Mouse (Mus musculus): Measurements from ENCODE around the gene Vmn1r125. TPM values are rescaled to one million over a fixed set of nuclear protein-coding genes. Genes with fewer than 3 reads are reported as not detected.
"Not testable (repeated sequence)": the region's sequence is repeated elsewhere in the genome, so short reads cannot be mapped to it uniquely, and the experiment has no call there.

The Vmn1r125 gene
- not detected in 2 replicates for polyA plus RNA-seq (2015; fragmentation: Nextera tagmentation; extraction: Ambion mirVana)

DNA sequence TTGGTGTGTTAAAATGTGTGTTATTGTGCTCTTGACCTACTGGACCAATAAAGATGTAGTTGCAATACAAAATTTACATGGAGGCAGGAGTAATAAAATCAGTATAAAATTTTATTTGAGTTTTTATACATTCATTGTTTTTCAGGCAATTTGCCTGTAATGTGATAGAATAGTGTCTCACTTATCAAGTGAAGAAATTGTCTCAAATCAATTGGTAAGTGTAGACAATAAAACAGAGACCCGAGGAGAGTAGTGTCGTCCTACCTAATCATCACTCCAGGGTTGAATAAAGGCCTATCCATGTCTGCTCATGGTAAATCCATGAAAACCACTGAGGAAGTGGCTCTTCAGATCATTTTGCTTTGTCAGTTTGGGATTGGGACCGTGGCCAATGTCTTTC lies at the start of gene Vmn1r125:
TSS of gene Vmn1r125 (plus strand) at position 301 of the 400 bp plus-strand sequence.
- H3K4me3 ChIP-seq; H3K27me3 ChIP-seq; H3K9ac ChIP-seq (replicated peaks); H3K4me1 ChIP-seq; H3K9me3 ChIP-seq; H3K4me2 ChIP-seq (replicated peaks); H3K27ac ChIP-seq (replicated peaks); ATAC-seq (replicated peaks); H3K36me3 ChIP-seq: not testable (repeated sequence)
- 68% methylated on average over 3 of the region's 3 CpGs for WGBS

DNA sequence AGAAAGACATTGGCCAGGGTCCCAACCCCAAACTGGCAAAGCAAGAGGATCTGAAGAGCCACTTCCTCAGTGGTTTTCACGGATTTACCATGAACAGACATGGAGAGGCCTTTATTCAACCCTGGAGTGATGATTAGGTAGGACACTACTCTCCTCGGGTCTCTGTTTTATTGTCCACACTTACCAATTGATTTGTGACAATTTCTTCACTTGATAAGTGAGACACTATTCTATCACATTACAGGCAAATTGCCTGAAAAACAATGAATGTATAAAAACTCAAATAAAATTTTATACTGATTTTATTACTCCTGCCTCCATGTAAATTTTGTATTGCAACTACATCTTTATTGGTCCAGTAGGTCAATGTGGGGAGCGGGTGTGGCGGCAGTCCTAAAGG lies 11.5 kb upstream of the Vmn1r125 start, which contains the start of gene Vmn1r124:
TSS of gene Vmn1r124 (minus strand) at position 101 of the 400 bp plus-strand sequence.
- not testable (repeated sequence) for ATAC-seq (replicated peaks); H3K4me3 ChIP-seq; H3K4me1 ChIP-seq; H3K36me3 ChIP-seq; H3K9ac ChIP-seq (replicated peaks); H3K27ac ChIP-seq (replicated peaks); H3K4me2 ChIP-seq (replicated peaks); H3K9me3 ChIP-seq; H3K27me3 ChIP-seq
- WGBS = 74% methylated on average over 4 of the region's 4 CpGs

DNA sequence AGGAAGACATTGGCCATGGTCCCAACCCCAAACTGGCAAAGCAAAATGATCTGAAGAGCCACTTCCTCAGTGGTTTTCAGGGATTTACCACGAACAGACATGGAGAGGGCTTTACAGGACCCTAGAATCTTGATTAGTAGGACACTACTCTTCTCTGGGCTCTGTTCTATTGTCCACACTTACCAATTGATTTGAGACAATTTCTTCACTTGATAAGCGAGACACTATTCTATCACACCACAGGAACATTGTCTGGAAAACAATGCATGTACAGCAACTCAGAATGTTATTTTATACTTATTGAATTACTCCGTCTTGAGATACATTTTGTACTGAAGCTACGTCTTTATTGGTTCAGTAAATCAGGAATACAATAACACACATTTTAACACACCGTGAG lies 29.4 kb downstream of the Vmn1r125 start, which contains the start of gene Vmn1r126:
TSS of gene Vmn1r126 (minus strand) at position 101 of the 400 bp plus-strand sequence.
- H3K9me3 ChIP-seq = not testable (repeated sequence)
- no CpG with 5 or more reads among the region's 5 CpGs for WGBS

DNA sequence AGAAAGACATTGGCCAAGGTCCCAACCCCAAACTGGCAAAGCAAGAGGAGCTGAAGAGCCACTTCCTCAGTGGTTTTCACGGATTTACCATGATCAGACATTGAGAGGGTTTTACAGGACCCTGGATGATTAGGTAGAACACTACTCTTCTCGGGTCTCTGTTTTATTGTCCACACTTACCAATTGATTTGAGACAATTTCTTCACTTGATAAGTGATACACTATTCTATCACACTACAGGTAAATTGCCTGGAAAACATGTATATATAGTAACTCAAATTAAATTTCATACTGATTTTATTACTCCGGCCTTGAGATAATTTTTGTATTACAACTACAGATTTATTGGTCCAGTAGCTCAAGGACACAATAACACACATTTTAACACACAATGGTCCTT lies 47.8 kb downstream of the Vmn1r125 start, which contains the start of gene Vmn1r127:
TSS of gene Vmn1r127 (minus strand) at position 101 of the 400 bp plus-strand sequence.
- not testable (repeated sequence) for ATAC-seq (replicated peaks); H3K9ac ChIP-seq (replicated peaks); H3K27ac ChIP-seq (replicated peaks); H3K4me2 ChIP-seq (replicated peaks); H3K27me3 ChIP-seq; H3K4me1 ChIP-seq; H3K4me3 ChIP-seq; H3K9me3 ChIP-seq; H3K36me3 ChIP-seq
- no CpG with 5 or more reads among the region's 3 CpGs for WGBS

More for the DNA sequence above, 29.4 kb downstream of the Vmn1r125 start, which contains the start of gene Vmn1r126:
- H3K4me1 ChIP-seq; H3K4me2 ChIP-seq (replicated peaks); H3K27me3 ChIP-seq; H3K9ac ChIP-seq (replicated peaks); H3K27ac ChIP-seq (replicated peaks); ATAC-seq (replicated peaks); H3K36me3 ChIP-seq; H3K4me3 ChIP-seq: not testable (repeated sequence)

Other genes with a start within 250 kb of the Vmn1r125 start
- not detected in 2 replicates for gene Vmn1r120, start 218.4 kb upstream of the Vmn1r125 start, polyA plus RNA-seq (2015; fragmentation: Nextera tagmentation; extraction: Ambion mirVana)
- gene Vmn1r121, start 173.7 kb upstream of the Vmn1r125 start, polyA plus RNA-seq (2015; fragmentation: Nextera tagmentation; extraction: Ambion mirVana) = not detected in 2 replicates
- not detected in 2 replicates for gene Vmn1r122, start 138.1 kb upstream of the Vmn1r125 start, polyA plus RNA-seq (2015; fragmentation: Nextera tagmentation; extraction: Ambion mirVana)
- not detected in 2 replicates for gene Vmn1r123, start 110.0 kb upstream of the Vmn1r125 start, polyA plus RNA-seq (2015; fragmentation: Nextera tagmentation; extraction: Ambion mirVana)
- not detected in 2 replicates for gene Gm5157, start 81.8 kb upstream of the Vmn1r125 start, polyA plus RNA-seq (2015; fragmentation: Nextera tagmentation; extraction: Ambion mirVana)
- gene Vmn1r124, start 11.6 kb upstream of the Vmn1r125 start, polyA plus RNA-seq (2015; fragmentation: Nextera tagmentation; extraction: Ambion mirVana) = not detected in 2 replicates
- gene Vmn1r126, start 29.3 kb downstream of the Vmn1r125 start, polyA plus RNA-seq (2015; fragmentation: Nextera tagmentation; extraction: Ambion mirVana) = not detected in 2 replicates
- not detected in 2 replicates for gene Vmn1r127, start 47.7 kb downstream of the Vmn1r125 start, polyA plus RNA-seq (2015; fragmentation: Nextera tagmentation; extraction: Ambion mirVana)
- gene Vmn1r128, start 77.2 kb downstream of the Vmn1r125 start, polyA plus RNA-seq (2015; fragmentation: Nextera tagmentation; extraction: Ambion mirVana) = not detected in 2 replicates
- gene Vmn1r129, start 89.1 kb downstream of the Vmn1r125 start, polyA plus RNA-seq (2015; fragmentation: Nextera tagmentation; extraction: Ambion mirVana) = not detected in 2 replicates
- gene Gm6882, start 160.6 kb downstream of the Vmn1r125 start, polyA plus RNA-seq (2015; fragmentation: Nextera tagmentation; extraction: Ambion mirVana) = not detected in 2 replicates
- gene Vmn1r130, start 239.6 kb downstream of the Vmn1r125 start, polyA plus RNA-seq (2015; fragmentation: Nextera tagmentation; extraction: Ambion mirVana) = not detected in 2 replicates

Measured in forebrain, embryonic 15.5 days (tissue).